Mouse (Mus musculus): ENCODE data around the gene Coro2a. TPM values are rescaled to one million over a fixed set of nuclear protein-coding genes. Genes with fewer than 3 reads are reported as not detected.

Coro2a gene
- polyA plus RNA-seq, 1 experiment from 2014 or later = 3.2 TPM

- Histone ChIP-seq H3K27ac (replicated peaks) (no peak overlapping the region), H3K9me3 (replicated peaks) (no peaks in the 10 kb centered on the region), H3K4me2 (no peak overlapping the region), H3K36me3 (replicated peaks) (peaks cover 80% of the 10 kb centered on the region), H3K4me3 (replicated peaks) (no peak overlapping the region), H3K27me3 (no peaks in the 10 kb centered on the region), H3K9ac (no peak overlapping the region), H3K4me1 (replicated peaks) (peaks cover 17% of the 10 kb centered on the region; the same call in 1 of the 2 replicates)
- 33% methylated on average over 4 of the region's 4 CpGs for WGBS (ENCODE audit: insufficient replicate concordance)
- ATAC-seq (ENCODE audit: insufficient read depth) = no peak
Measured at GRCm38 (mm10) chr4:46497286-46497892, 104.6 kb downstream of the Coro2a start.

DNA sequence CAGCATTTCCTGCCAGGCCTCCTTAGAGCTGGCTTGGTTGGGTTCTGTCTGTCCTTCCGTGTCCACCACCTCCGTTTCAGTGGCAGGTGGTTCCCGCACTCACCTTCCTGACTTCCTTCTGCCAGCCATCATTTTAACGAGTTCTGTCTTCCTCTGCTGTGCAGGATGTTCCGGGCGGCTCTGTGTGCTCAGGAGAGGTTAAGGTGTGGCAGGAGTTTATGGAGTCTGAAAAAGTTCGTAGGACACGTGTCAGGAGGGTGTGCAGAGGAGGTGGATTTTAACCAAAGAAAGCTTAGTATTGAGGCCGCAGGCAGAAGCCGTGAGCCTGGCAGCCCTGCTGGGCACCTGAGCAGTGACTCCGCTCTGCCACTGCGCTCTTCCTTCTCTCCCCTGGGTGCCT lies 106.5 kb downstream of the Coro2a start:
- H3K4me3 ChIP-seq (replicated peaks) = no peak overlapping the region
- H3K4me1 ChIP-seq (replicated peaks) = peaks cover 19% of the 10 kb centered on the region
- no peak overlapping the region for H3K27ac ChIP-seq (replicated peaks)
- no peaks in the 10 kb centered on the region for H3K27me3 ChIP-seq
- H3K9ac ChIP-seq = no peak overlapping the region
- H3K36me3 ChIP-seq (replicated peaks) = peaks cover 71% of the 10 kb centered on the region
- no peak overlapping the region for H3K4me2 ChIP-seq
- WGBS (ENCODE audit: insufficient replicate concordance) = 82% methylated on average over 12 of the region's 12 CpGs
- ATAC-seq (ENCODE audit: insufficient read depth) = no peak
- H3K9me3 ChIP-seq (replicated peaks) = no peaks in the 10 kb centered on the region

DNA sequence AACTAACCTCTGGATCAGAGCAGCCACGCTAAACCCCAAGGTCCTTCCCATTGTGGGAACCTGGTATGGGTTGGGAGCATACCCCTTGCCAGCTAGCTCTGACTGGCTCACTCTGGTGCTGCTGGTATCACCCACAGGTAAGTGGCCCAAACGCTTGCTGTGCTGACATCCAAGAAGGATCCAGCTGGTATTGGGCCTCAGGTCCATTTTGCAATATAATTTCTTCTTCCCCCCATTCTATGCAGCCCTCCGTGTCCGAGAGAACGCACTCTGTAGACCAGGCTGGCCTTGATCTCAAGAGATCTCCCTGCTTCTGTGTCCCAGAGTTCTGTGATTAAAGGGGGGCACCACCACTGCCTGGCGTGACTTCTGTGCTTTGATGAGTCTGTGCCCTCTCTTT lies 108.9 kb downstream of the Coro2a start:
- Histone ChIP-seq H3K27ac (replicated peaks) (no peak overlapping the region), H3K36me3 (replicated peaks) (peaks cover 56% of the 10 kb centered on the region), H3K9ac (no peak overlapping the region), H3K4me2 (no peak overlapping the region), H3K4me3 (replicated peaks) (no peak overlapping the region), H3K27me3 (no peaks in the 10 kb centered on the region), H3K4me1 (replicated peaks) (peaks cover 29% of the 10 kb centered on the region), H3K9me3 (replicated peaks) (no peaks in the 10 kb centered on the region)
- ATAC-seq (ENCODE audit: insufficient read depth) = no peak
- 88% methylated on average over 6 of the region's 6 CpGs for WGBS (ENCODE audit: insufficient replicate concordance)

GRCm38 (mm10) chr4:46489028-46489925 lies 112.7 kb downstream of the Coro2a start, which contains the start of gene Nans:
Gene Nans, plus strand, starts transcription at chr4:46489248.
- Histone ChIP-seq H3K9me3 (replicated peaks) (no peaks in the 10 kb centered on the region), H3K4me2 (peak within 1 kb of the TSS; percentile 94), H3K27ac (replicated peaks) (peak within 1 kb of the TSS; percentile 80), H3K4me1 (replicated peaks) (peaks cover 56% of the 10 kb centered on the region), H3K9ac (peak within 1 kb of the TSS; percentile 87), H3K27me3 (no peaks in the 10 kb centered on the region), H3K36me3 (replicated peaks) (peaks cover 29% of the 10 kb centered on the region), H3K4me3 (replicated peaks) (peak within 1 kb of the TSS; percentile 82)
- under 1% methylated on average over 58 of the region's 58 CpGs for WGBS (ENCODE audit: insufficient replicate concordance)
- ATAC-seq (ENCODE audit: insufficient read depth) = peak; percentile 96

- 77% methylated on average over 5 of the region's 5 CpGs for WGBS (ENCODE audit: insufficient replicate concordance)
- Histone ChIP-seq H3K27me3 (no peaks in the 10 kb centered on the region), H3K4me3 (replicated peaks) (no peak overlapping the region), H3K9me3 (replicated peaks) (no peaks in the 10 kb centered on the region), H3K4me1 (replicated peaks) (peaks cover 61% of the 10 kb centered on the region), H3K36me3 (replicated peaks) (peaks cover 9% of the 10 kb centered on the region; the same call in 1 of the 2 replicates), H3K27ac (replicated peaks) (no peak overlapping the region), H3K4me2 (no peak overlapping the region), H3K9ac (no peak overlapping the region)
- ATAC-seq (ENCODE audit: insufficient read depth) = no peak
Measured at GRCm38 (mm10) chr4:46487348-46487747, 114.7 kb downstream of the Coro2a start.

Other genes starting within 250 kb of the Coro2a start
- gene Trmo, start 212.8 kb downstream of the Coro2a start, polyA plus RNA-seq (2015; fragmentation: Nextera tagmentation; extraction: Ambion mirVana) = 8.2 and 10.5 TPM in 2 replicates
- gene Hemgn, start 188.7 kb downstream of the Coro2a start, polyA plus RNA-seq (2015; fragmentation: Nextera tagmentation; extraction: Ambion mirVana) = 386 and 388 TPM in 2 replicates
- 387 TPM in 2 replicates for gene Anp32b, start 151.3 kb downstream of the Coro2a start, polyA plus RNA-seq (2015; fragmentation: Nextera tagmentation; extraction: Ambion mirVana)
- 45.1 and 51.9 TPM in 2 replicates for gene Nans, start 113.0 kb downstream of the Coro2a start, polyA plus RNA-seq (2015; fragmentation: Nextera tagmentation; extraction: Ambion mirVana)
- gene Trim14, start 66.1 kb downstream of the Coro2a start, polyA plus RNA-seq (2015; fragmentation: Nextera tagmentation; extraction: Ambion mirVana) = 7.4 and 9.3 TPM in 2 replicates
- 0.78 and 0.93 TPM in 2 replicates for gene Tbc1d2, start 48.0 kb upstream of the Coro2a start, polyA plus RNA-seq (2015; fragmentation: Nextera tagmentation; extraction: Ambion mirVana)